Mouse (Mus musculus) spleen, adult 2 months (tissue): ENCODE measurements at regions not wholly inside any gene's neighbourhood (a gene's known extent, or its start where the extent isn't known, plus 50 kb on each side); places are given as distances from the start of the nearest gene placed in this dataset.

Experiments used
- DNase-seq, 2 experiments: peaks; one replicate each; pipeline versions ENCODE4 v3.0.0 to v3.0.0-alpha.2; 2012 to 2021; ENCODE audit warnings: low spot score in 2 of 2, low read depth in 1 of 2
- H3K27ac ChIP-seq: fragments of 200-500 bp; 2 replicates; pipeline ENCODE4 v1.5.1; 2012; ENCODE audit warnings: low read length, inconsistent platforms; ENCODE audit not compliant: insufficient read depth
- H3K27me3 ChIP-seq: fragments of 200-500 bp; 2 replicates; pipeline ENCODE4 v1.6.1; 2012; ENCODE audit warnings: mild to moderate bottlenecking, moderate library complexity, low read length, inconsistent platforms; ENCODE audit not compliant: control insufficient read depth, insufficient read depth
- H3K36me3 ChIP-seq: fragments of 200-500 bp; 2 replicates; pipeline ENCODE4 v1.6.1; 2012; ENCODE audit warnings: mild to moderate bottlenecking, low read length, inconsistent platforms; ENCODE audit not compliant: control insufficient read depth, insufficient read depth
- H3K4me1 ChIP-seq: fragments of 200-500 bp; 2 replicates; pipeline ENCODE4 v1.6.1; 2011; ENCODE audit warnings: inconsistent platforms; ENCODE audit not compliant: control insufficient read depth, insufficient read depth, insufficient read length
- H3K4me3 ChIP-seq: fragments of 200-500 bp; 2 replicates; pipeline ENCODE4 v1.5.1; 2011; ENCODE audit warnings: mild to moderate bottlenecking, inconsistent platforms; ENCODE audit not compliant: insufficient read depth, insufficient read length; ENCODE audit errors: extremely low read depth
- CTCF ChIP-seq: fragments of 200-500 bp; IDR thresholded peaks from 2 replicates; pipeline ENCODE4 v1.5.1; 2011; ENCODE audit warnings: mild to moderate bottlenecking, inconsistent platforms; ENCODE audit not compliant: insufficient read depth, insufficient read length, insufficient replicate concordance; ENCODE audit errors: extremely low read depth
- POLR2A ChIP-seq: fragments of 200-500 bp; IDR thresholded peaks from 2 replicates; pipeline ENCODE4 v1.6.1; 2011; ENCODE audit warnings: low read depth, low read length, inconsistent platforms
- WGBS: fragments of 180-500 bp; shearing (Covaris S2); methylation state at CpG from one replicate; pipeline ENCODE4 v1.1.7; 2018; 5-methylcytosine and 5-hydroxymethylcytosine counted together

GRCm38 (mm10) chr4:56102314-56102713, 570.0 kb upstream of the Klf4 start:
- Histone ChIP-seq H3K4me3 (no peak overlapping the region), H3K36me3 (no peaks in the 10 kb centered on the region), H3K27ac (no peak overlapping the region), H3K4me1 (no peaks in the 10 kb centered on the region), H3K27me3 (no peaks in the 10 kb centered on the region)
- 91% methylated on average over 3 of the region's 3 CpGs for WGBS
- no peak for DNase-seq
- TF ChIP-seq POLR2A, result no peak
- TF ChIP-seq CTCF, result no peak

DNA sequence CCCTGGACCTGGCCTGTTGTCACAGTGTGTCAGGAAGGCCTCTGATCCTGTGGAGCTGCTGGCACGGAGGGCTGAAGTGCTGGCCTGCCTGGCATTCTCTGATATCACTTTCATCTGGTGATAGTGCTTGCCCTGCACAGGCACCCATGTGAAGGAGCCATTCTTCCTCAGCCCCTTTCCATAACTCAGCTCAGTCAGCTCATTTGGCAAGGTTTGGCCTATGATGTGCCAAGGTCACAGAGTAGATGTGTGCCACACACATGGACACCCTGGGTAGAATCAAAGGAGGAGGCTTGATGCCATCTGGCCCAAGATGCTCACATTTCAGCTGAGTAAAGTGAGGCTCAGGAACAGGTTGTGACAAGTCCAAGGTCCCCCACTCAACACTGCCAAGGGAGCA, 558.5 kb upstream of the Klf4 start:
- TF ChIP-seq POLR2A (no peak), CTCF (no peak)
- 100% methylated on average over 1 of the region's 1 CpGs for WGBS
- Histone ChIP-seq H3K4me3 (no peak overlapping the region), H3K27ac (no peak overlapping the region), H3K27me3 (no peaks in the 10 kb centered on the region), H3K36me3 (no peaks in the 10 kb centered on the region), H3K4me1 (peaks cover 2% of the 10 kb centered on the region; the same call in 1 of the 2 replicates)
- no peak for DNase-seq

DNA sequence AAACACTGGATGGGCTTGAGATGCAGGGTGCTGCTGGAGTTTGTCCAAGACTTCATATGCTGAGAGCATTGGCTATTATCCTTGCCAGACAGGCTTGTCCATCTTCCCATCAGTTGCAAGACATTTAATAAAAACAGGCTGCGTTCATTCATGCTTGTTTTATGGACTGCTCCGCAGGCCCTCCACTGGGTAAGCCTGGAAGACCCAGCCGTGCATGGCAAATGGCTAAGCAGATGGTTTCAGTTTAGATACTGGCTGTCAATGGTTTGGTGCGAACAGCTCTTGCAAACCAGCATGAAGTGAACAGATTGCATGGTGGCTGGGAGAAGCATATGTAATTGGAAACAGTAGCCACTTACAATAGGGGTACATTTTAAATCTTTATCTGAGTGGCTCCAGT, 556.4 kb upstream of the Klf4 start:
- Histone ChIP-seq H3K27me3 (no peaks in the 10 kb centered on the region), H3K36me3 (no peaks in the 10 kb centered on the region), H3K27ac (no peak overlapping the region), H3K4me1 (peaks cover 2% of the 10 kb centered on the region; the same call in 1 of the 2 replicates), H3K4me3 (no peak overlapping the region)
- TF ChIP-seq POLR2A, result no peak
- no peak for TF ChIP-seq CTCF
- DNase-seq, result no peak
- WGBS, result 86% methylated on average over 4 of the region's 4 CpGs

- TF ChIP-seq POLR2A (no peak), CTCF (no peak)
- no peak for DNase-seq
- no peak overlapping the region for H3K4me3 ChIP-seq
- H3K27ac ChIP-seq, result no peak overlapping the region
- H3K4me1 ChIP-seq, result peaks cover 2% of the 10 kb centered on the region; the same call in 1 of the 2 replicates
- no peaks in the 10 kb centered on the region for H3K36me3 ChIP-seq
- no peaks in the 10 kb centered on the region for H3K27me3 ChIP-seq
Observed at GRCm38 (mm10) chr4:56086306-56086705, 554.0 kb upstream of the Klf4 start.

DNA sequence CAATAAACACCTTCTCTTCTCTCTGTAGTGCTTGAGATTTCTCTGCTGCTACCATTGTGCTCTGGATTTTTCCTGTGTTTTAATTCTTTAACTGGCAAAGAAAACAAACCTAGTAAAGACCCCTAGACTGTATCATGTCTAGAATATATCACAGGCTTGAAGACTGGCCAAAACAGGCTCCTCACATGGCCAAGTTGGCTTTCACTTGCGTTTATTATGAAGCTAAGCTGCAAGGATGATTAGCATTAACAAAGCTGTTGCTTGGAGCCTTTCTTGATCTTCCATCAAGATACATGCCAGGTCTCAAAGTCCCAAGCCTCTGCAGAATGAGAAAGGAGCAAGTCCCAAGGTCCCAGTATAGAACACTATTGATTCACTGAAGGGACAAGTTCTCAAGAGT, 551.9 kb upstream of the Klf4 start:
- no peak for TF ChIP-seq POLR2A
- TF ChIP-seq CTCF, result no peak
- 90% methylated on average over 1 of the region's 1 CpGs for WGBS

GRCm38 (mm10) chr4:56082411-56082810, 550.1 kb upstream of the Klf4 start:
- Histone ChIP-seq H3K27me3 (no peaks in the 10 kb centered on the region), H3K27ac (no peak overlapping the region), H3K4me3 (no peak overlapping the region), H3K36me3 (no peaks in the 10 kb centered on the region), H3K4me1 (peaks cover 4% of the 10 kb centered on the region)
- DNase-seq, result no peak
- WGBS, result 87% methylated on average over 5 of the region's 5 CpGs
- TF ChIP-seq CTCF (no peak), POLR2A (no peak)

More for the DNA sequence above, 551.9 kb upstream of the Klf4 start:
- no peaks in the 10 kb centered on the region for H3K27me3 ChIP-seq
- DNase-seq, result no peak
- no peak overlapping the region for H3K27ac ChIP-seq
- peaks cover 4% of the 10 kb centered on the region for H3K4me1 ChIP-seq
- no peaks in the 10 kb centered on the region for H3K36me3 ChIP-seq
- no peak overlapping the region for H3K4me3 ChIP-seq

GRCm38 (mm10) chr4:56080960-56081359, 548.7 kb upstream of the Klf4 start:
- no peak for DNase-seq
- no peak overlapping the region for H3K4me3 ChIP-seq
- 11% methylated on average over 3 of the region's 3 CpGs for WGBS
- no peak overlapping the region for H3K27ac ChIP-seq
- TF ChIP-seq POLR2A (no peak), CTCF (no peak)
- no peaks in the 10 kb centered on the region for H3K27me3 ChIP-seq
- H3K4me1 ChIP-seq, result peaks cover 2% of the 10 kb centered on the region; the same call in 1 of the 2 replicates
- H3K36me3 ChIP-seq, result no peaks in the 10 kb centered on the region
